Mouse (Mus musculus): ENCODE results near the gene Cdc34b.

The Cdc34b gene

DNA sequence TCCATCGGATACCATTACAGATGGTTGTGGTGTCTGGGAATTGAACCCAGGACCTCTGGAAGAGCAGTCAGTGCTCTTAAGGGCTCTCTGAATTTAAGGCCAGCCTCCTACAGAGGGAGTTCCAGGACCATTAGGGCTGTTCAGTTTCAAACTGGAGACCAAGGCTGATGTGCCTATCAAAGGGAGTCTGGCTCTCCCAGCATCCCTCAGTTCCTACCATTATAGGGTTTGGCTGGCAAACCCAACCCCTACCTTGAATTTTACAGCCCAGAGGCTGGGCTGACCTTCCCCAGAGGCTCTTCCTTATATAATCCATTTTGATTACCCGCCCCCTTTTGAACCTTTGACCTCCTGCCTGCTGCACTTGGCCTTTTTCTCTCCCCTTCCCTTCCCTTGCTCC is 5.8 kb upstream of the Cdc34b start:
- DNase-seq, result no peak

GRCm38 (mm10) chr11:94752946-94753713 is 11.5 kb downstream of the Cdc34b start:
- DNase-seq, result no peak

DNA sequence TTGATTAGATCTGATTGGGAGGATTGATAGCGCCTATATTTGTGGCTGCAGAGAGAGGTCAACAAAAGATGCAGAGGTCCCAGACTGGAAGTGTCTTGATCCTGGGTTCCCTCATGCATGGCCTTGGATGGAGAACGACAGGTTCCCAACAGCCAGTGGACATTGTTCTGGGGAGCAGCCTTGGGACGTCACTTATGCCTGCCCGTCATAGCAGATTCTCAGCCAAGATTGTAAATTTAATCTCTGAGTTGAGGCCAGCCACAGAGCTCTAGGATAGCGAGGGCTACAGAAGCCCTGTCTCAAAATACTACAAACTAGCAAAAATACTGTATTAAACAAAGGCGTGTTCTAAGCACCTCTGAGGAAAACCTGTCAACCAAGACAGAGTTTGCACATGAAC is 18.3 kb downstream of the Cdc34b start:
- DNase-seq, result no peak

GRCm38 (mm10) chr11:94760364-94760763 is 18.8 kb downstream of the Cdc34b start:
- DNase-seq, result no peak

DNA sequence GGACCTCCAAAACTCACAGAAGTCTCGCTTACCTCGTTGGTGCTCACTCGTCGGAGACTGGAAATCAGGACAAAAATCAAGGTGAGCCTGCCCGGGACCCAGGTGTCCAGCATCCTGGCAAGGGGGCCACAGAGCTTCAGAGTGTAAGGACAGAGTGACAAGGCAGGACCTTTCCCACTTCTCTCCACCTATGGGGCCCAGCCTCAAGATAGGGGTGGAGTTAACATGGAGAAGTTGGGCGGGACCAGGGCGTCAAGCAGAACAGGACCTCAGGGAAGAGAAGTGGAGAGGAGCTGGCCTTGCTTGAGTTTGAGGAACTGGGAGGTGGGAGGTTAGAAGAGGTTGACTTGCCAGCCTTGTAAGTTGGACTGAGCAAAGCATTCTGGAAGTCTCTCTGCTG is 19.2 kb downstream of the Cdc34b start:
- DNase-seq, result no peak

DNA sequence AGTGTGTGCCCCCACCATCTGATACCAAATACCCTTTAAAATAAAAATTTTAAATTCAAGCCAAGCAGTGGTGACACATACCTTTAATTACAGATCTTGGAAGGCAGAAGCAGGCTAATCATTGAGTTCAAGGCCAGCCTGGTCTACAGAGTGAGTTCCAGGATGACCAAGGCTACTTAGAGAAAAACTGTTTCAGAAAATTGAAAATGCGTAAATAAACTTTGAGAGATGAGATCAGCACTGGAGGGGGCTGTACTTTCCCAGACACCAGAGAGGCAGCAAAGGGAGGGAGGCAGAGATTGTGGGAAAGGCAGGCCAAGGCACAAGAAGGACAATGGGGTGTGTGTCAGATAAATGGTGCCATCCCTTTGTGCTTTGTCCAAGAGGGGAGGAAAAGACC is 20.7 kb downstream of the Cdc34b start:
- no peak for DNase-seq

GRCm38 (mm10) chr11:94762775-94763174 is 21.2 kb downstream of the Cdc34b start:
- no peak for DNase-seq

DNA sequence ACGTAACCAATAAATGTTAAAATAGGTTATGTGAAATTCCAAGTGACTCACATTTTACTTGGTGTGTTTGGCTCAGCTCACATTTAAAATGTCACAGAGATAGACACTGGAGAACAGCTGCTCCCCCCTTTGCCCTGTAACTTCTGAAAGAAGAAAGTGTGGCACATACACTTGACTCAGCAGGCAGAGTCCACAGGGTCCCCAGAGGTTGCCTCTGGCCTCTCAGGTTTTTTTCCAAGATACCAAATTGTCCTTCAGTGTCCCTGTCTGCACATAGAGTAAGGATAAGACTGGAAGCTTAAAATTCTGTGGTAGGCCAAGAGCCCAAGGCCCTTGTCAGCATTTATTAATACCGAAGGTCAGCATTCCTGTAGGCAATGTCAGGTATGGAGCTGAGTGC is 25.7 kb downstream of the Cdc34b start:
- DNase-seq, result no peak

- DNase-seq, result no peak
Measured at GRCm38 (mm10) chr11:94772363-94773055, 30.9 kb downstream of the Cdc34b start.

- DNase-seq, result no peak
Measured at GRCm38 (mm10) chr11:94773851-94774250, 32.3 kb downstream of the Cdc34b start.

- DNase-seq, result no peak
Measured at GRCm38 (mm10) chr11:94774887-94775497, 33.4 kb downstream of the Cdc34b start.

- DNase-seq, result no peak
Measured at GRCm38 (mm10) chr11:94782603-94783002, 41.0 kb downstream of the Cdc34b start, which contains the start of gene Tmem92. TSS of gene Tmem92 (minus strand) at chr11:94782703.

GRCm38 (mm10) chr11:94785247-94785646 is 43.7 kb downstream of the Cdc34b start:
- DNase-seq, result peak; percentile 83 to 86

DNA sequence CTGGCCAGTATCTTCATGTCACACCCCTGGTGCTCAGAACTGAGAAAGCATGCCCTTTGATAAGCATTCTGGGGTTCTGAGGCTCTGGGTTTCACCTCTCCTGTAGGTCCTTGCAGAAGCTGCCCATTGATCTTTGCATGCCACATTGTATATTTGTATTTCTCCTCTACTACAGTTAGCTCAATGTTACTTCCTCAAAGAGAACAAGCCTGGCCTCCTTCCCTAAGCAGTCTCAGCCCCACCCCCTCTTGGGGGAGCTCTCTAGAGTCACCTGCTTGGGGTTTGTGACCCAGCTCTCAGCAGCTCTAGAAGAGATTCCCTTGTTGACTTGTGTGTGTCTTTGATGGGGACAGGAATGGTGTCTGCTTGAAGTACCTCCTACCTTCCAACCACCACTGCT is 50.1 kb downstream of the Cdc34b start:
- no peak for DNase-seq
